Mouse (Mus musculus) hindbrain, embryonic 16.5 days (tissue): ENCODE measurements around the gene Gm17949. TPM values are rescaled to one million over a fixed set of nuclear protein-coding genes. Genes with fewer than 3 reads are reported as not detected.
A peak's percentile ranks its signal among the peaks of the same experiment; 100 is the strongest.

Source experiments
- ATAC-seq: fragments of 200-750 bp; cut with Nextera tagmentation; 2 replicates; pipeline ENCODE4 v1.8.0; 2017; ENCODE audit warnings: moderate TSS enrichment, moderate library complexity
- H3K27ac ChIP-seq: fragments of 300-500 bp; sonication (generic); 2 replicates; pipeline ENCODE4 v1.5.1; 2014; ENCODE audit warnings: low read depth, mild to moderate bottlenecking, control low read depth, low read length, moderate library complexity
- H3K27me3 ChIP-seq: fragments of 300-500 bp; sonication (generic); replicated peaks from 2 replicates; pipeline ENCODE4 v1.6.1; 2014; ENCODE audit warnings: low read length; ENCODE audit not compliant: control insufficient read depth, insufficient read depth
- H3K36me3 ChIP-seq: fragments of 300-500 bp; sonication (generic); 2 replicates; pipeline ENCODE4 v1.6.1; 2014; ENCODE audit warnings: mild to moderate bottlenecking, low read length, moderate library complexity, mixed read lengths; ENCODE audit not compliant: control insufficient read depth, insufficient read depth
- H3K4me1 ChIP-seq: fragments of 300-500 bp; sonication (generic); 2 replicates; pipeline ENCODE4 v1.6.1; 2014; ENCODE audit warnings: low read depth, low read length; ENCODE audit not compliant: control insufficient read depth, insufficient read depth
- H3K4me2 ChIP-seq: fragments of 300-500 bp; sonication (generic); 2 replicates; pipeline ENCODE4 v1.6.1; 2014; ENCODE audit warnings: mild to moderate bottlenecking, low read length, control low read depth, moderate library complexity
- H3K4me3 ChIP-seq: fragments of 300-500 bp; sonication (generic); 2 replicates; pipeline ENCODE4 v1.5.1; 2014; ENCODE audit warnings: mild to moderate bottlenecking, low read length, control low read depth, moderate library complexity
- H3K9ac ChIP-seq: fragments of 300-500 bp; sonication (generic); 2 replicates; pipeline ENCODE4 v1.6.1; 2014; ENCODE audit warnings: low read depth, mild to moderate bottlenecking, control low read depth, low read length, moderate library complexity
- H3K9me3 ChIP-seq: fragments of 300-500 bp; sonication (generic); 2 replicates; pipeline ENCODE4 v1.6.1; 2014; ENCODE audit warnings: mild to moderate bottlenecking, low read length, moderate library complexity; ENCODE audit not compliant: control insufficient read depth
- WGBS: fragments of 180-500 bp; shearing (Covaris S2); extraction: QIAGEN DNeasy Blood & Tissue Kit; methylation state at CpG from one replicate; pipeline ENCODE4 v1.1.7; 2014; 5-methylcytosine and 5-hydroxymethylcytosine counted together
- polyA plus RNA-seq: library from polyadenylated mRNA; unstranded; fragments of >200 nt; fragmentation: Nextera tagmentation; extraction: Ambion mirVana; gene quantifications from 2 replicates; pipeline ENCODE4 v1.2.1, GENCODE M21; 2015

The Gm17949 gene
- polyA plus RNA-seq, 1 experiment from 2014 or later = 0.51 TPM

- Histone ChIP-seq H3K4me1 (peaks cover 11% of the 10 kb centered on the region), H3K4me2 (no peak within 1 kb of the TSS), H3K27me3 (no peaks in the 10 kb centered on the region), H3K36me3 (peaks cover 43% of the 10 kb centered on the region), H3K4me3 (no peak within 1 kb of the TSS), H3K9me3 (no peaks in the 10 kb centered on the region), H3K9ac (no peak within 1 kb of the TSS), H3K27ac (no peak within 1 kb of the TSS)
- WGBS = 85% methylated on average over 9 of the region's 9 CpGs
- no peak for ATAC-seq
Observed at GRCm38 (mm10) chr17:56999968-57000609, 11.2 kb upstream of the Gm17949 start, which contains the start of gene Pspn. TSS of gene Pspn (minus strand) at chr17:57000018.

- Histone ChIP-seq H3K9me3 (no peaks in the 10 kb centered on the region), H3K9ac (no peak overlapping the region), H3K4me3 (no peak overlapping the region), H3K27me3 (no peaks in the 10 kb centered on the region), H3K4me2 (no peak overlapping the region), H3K4me1 (peaks cover 11% of the 10 kb centered on the region), H3K27ac (no peak overlapping the region), H3K36me3 (peaks cover 34% of the 10 kb centered on the region)
- 72% methylated on average over 8 of the region's 8 CpGs for WGBS
- ATAC-seq = no peak
Observed at GRCm38 (mm10) chr17:57001228-57001627, 10.0 kb upstream of the Gm17949 start.

DNA sequence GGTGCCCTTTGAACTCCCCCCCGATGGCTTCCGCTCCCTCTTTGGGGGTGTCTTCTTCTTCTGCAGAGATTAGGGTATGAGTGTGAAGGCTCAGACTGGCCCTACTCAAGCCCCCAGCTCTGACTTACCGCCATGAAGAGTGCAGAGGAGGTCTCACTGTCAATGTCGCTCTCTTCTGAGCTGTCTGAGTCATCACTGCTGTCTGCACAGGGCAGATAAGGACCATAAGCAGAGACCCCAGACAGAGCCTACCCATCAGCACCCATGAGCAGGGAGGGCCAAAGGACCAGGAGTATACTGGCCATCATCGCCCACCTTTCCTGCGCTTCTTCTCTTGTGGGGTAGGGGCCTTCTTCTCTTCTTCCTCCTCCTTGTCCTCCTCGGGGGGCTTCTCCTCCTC lies 7.3 kb upstream of the Gm17949 start:
- Histone ChIP-seq H3K36me3 (peaks cover 52% of the 10 kb centered on the region), H3K4me2 (no peak overlapping the region), H3K27me3 (no peaks in the 10 kb centered on the region), H3K9ac (no peak overlapping the region), H3K9me3 (no peaks in the 10 kb centered on the region), H3K4me3 (no peak overlapping the region), H3K27ac (no peak overlapping the region), H3K4me1 (no peaks in the 10 kb centered on the region)
- 94% methylated on average over 7 of the region's 7 CpGs for WGBS
- no peak for ATAC-seq

DNA sequence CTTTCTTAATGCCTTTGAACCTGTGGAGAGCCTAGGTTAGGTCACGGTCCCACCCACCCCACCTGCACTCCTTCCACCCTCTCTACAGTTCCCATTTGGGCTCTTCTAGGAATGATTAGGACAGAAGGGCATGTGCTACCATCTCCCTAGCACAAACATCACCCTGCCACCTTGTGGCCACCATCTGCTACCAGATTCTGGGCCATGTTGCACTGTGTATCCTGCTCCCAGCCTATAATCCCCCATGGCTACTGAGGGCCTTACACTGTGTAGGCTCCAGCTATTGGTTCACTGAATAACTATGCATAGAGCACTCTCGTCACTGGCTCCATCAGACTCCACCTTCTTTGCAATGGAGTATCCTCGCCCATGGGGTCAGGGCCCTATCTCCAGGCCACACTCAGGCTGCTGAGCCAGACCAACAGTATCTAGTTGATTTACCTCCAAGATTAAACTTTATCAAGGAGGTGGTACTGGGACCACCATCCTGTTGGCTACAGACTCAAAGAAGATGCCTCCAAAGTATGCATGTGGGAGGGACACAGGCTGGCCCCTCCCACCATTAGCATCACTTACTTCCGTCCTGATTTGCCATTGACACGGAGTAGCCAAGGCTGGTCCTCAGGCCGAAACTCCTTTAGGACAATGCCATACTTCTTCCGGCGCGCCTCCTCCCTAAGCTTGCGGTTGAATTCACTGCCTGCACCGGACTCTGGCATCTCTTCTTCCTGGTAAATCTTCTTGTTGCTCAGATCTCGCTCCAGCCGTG lies 3.9 kb upstream of the Gm17949 start:
- WGBS = 91% methylated on average over 13 of the region's 13 CpGs
- H3K36me3 ChIP-seq = peaks cover 39% of the 10 kb centered on the region
- no peak for ATAC-seq

GRCm38 (mm10) chr17:57010911-57011235 lies 396 bp upstream of the Gm17949 start:
- Histone ChIP-seq H3K4me1 (peaks cover 18% of the 10 kb centered on the region), H3K4me3 (peak overlapping the region; percentile 81), H3K9me3 (no peaks in the 10 kb centered on the region), H3K27ac (peak overlapping the region; percentile 78), H3K36me3 (peaks cover 22% of the 10 kb centered on the region), H3K9ac (peak overlapping the region; percentile 71), H3K4me2 (peak overlapping the region; percentile 92), H3K27me3 (no peaks in the 10 kb centered on the region)
- peak; percentile 58 for ATAC-seq
- under 1% methylated on average over 19 of the region's 19 CpGs for WGBS

More for the DNA sequence above, 3.9 kb upstream of the Gm17949 start:
- Histone ChIP-seq H3K27me3 (no peaks in the 10 kb centered on the region), H3K4me3 (no peak overlapping the region), H3K27ac (no peak overlapping the region), H3K4me1 (peaks cover 15% of the 10 kb centered on the region), H3K4me2 (no peak overlapping the region), H3K9ac (no peak overlapping the region), H3K9me3 (no peaks in the 10 kb centered on the region)

- WGBS = 71% methylated on average over 13 of the region's 13 CpGs
- H3K27me3 ChIP-seq = no peaks in the 10 kb centered on the region
- H3K9ac ChIP-seq = peak overlapping the region; percentile 84; the same call in 1 of the 2 replicates
- H3K27ac ChIP-seq = peak overlapping the region; percentile 97
- H3K9me3 ChIP-seq = no peaks in the 10 kb centered on the region
- H3K4me2 ChIP-seq = peak overlapping the region; percentile 76
- H3K4me1 ChIP-seq = peaks cover 18% of the 10 kb centered on the region
- peak overlapping the region; percentile 81 for H3K4me3 ChIP-seq
- ATAC-seq = no peak
- peaks cover 9% of the 10 kb centered on the region for H3K36me3 ChIP-seq
Observed at GRCm38 (mm10) chr17:57012245-57012795, 1.1 kb downstream of the Gm17949 start.

DNA sequence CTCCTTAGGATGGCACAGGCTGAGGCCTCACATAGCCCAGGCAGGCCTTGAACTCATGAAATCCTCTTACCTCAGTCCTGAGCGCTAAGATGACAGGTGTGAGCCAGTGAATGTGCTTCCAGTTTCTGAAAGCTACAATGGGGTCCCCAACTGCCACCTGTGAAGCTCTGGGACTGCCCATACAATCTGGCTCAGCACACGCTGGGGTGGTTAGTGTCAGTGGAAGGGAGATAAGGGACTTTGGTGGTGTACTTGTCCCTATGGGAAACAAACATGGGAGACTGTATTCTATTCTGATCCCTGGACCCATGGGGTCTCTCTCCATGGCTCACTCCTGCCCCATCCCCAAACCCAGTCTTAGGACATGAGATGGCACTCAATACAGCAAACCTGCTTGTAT lies 8.4 kb downstream of the Gm17949 start:
- Histone ChIP-seq H3K9me3 (no peaks in the 10 kb centered on the region), H3K9ac (no peak overlapping the region), H3K27me3 (no peaks in the 10 kb centered on the region), H3K27ac (no peak overlapping the region), H3K36me3 (peaks cover 36% of the 10 kb centered on the region), H3K4me1 (no peaks in the 10 kb centered on the region), H3K4me3 (no peak overlapping the region), H3K4me2 (no peak overlapping the region)
- ATAC-seq = no peak
- WGBS = 92% methylated on average over 2 of the region's 2 CpGs

DNA sequence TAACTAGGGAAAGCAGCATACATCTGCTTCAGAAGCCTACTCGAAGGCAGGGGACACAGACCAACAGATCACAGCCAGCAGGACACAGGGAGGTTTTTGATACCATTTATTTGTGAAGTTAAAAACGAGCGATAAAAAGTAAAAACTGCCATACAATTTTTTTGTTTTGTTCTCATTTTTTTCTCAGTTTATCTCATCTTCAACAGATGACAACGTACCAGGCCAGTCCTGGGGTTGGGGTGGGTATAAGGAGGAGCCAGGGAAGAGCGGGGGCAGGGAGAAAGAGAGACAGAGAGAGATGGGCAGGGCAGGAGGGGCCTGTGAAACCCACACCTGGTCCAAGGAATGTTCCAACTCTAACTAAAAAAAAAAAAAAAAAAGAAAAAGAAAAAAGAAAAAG lies 9.7 kb downstream of the Gm17949 start:
- WGBS = 88% methylated on average over 5 of the region's 5 CpGs
- no peak overlapping the region for H3K4me2 ChIP-seq
- H3K9me3 ChIP-seq = no peaks in the 10 kb centered on the region
- peaks cover 44% of the 10 kb centered on the region for H3K36me3 ChIP-seq
- no peaks in the 10 kb centered on the region for H3K27me3 ChIP-seq
- no peak overlapping the region for H3K4me3 ChIP-seq
- ATAC-seq = no peak
- no peak overlapping the region for H3K9ac ChIP-seq
- H3K4me1 ChIP-seq = no peaks in the 10 kb centered on the region
- H3K27ac ChIP-seq = no peak overlapping the region

GRCm38 (mm10) chr17:57027471-57027870 lies 16.2 kb downstream of the Gm17949 start:
- Histone ChIP-seq H3K9me3 (no peaks in the 10 kb centered on the region), H3K4me3 (no peak overlapping the region), H3K27ac (no peak overlapping the region), H3K4me1 (peaks cover 17% of the 10 kb centered on the region), H3K36me3 (peaks cover 44% of the 10 kb centered on the region), H3K27me3 (no peaks in the 10 kb centered on the region), H3K4me2 (no peak overlapping the region), H3K9ac (no peak overlapping the region)
- 91% methylated on average over 4 of the region's 4 CpGs for WGBS
- no peak for ATAC-seq
